Mouse (Mus musculus): ENCODE data around the gene Msx1. TPM values are rescaled to one million over a fixed set of nuclear protein-coding genes. Genes with fewer than 3 reads are reported as not detected.
A peak's percentile ranks its signal among the peaks of the same experiment; 100 is the strongest.

Gene Msx1
- polyA plus RNA-seq, 1 experiment: not detected

DNA sequence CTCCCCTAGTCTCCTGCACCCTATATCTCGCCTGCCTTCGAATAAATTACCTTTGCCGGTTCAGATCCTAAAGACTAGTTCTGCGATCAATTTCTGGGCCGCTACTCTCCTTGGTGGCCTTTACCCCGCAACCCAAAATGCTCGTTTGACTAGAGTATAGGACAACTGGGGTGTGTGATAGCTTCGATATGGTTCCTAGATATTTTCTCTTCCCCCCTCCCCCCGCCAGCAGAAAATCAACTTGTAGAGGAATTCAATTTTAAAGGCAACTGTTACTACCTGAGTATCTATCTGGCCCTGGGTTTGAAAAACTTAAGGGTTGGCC, 3.2 kb upstream of the Msx1 start:
- Histone ChIP-seq H3K4me3 (replicated peaks) (no peak overlapping the region), H3K9me3 (peaks cover 14% of the 10 kb centered on the region), H3K27me3 (replicated peaks) (peaks cover 98% of the 10 kb centered on the region), H3K36me3 (replicated peaks; ENCODE audit: low read length) (no peaks in the 10 kb centered on the region), H3K4me1 (peaks cover 44% of the 10 kb centered on the region)
- TF ChIP-seq FLI1 (IDR thresholded peaks at IDR 0.05; ENCODE audit: low read length) (no peak), GATA1 (IDR thresholded peaks at IDR 0.05; ENCODE audit: borderline replicate concordance, low read length) (no peak)

DNA sequence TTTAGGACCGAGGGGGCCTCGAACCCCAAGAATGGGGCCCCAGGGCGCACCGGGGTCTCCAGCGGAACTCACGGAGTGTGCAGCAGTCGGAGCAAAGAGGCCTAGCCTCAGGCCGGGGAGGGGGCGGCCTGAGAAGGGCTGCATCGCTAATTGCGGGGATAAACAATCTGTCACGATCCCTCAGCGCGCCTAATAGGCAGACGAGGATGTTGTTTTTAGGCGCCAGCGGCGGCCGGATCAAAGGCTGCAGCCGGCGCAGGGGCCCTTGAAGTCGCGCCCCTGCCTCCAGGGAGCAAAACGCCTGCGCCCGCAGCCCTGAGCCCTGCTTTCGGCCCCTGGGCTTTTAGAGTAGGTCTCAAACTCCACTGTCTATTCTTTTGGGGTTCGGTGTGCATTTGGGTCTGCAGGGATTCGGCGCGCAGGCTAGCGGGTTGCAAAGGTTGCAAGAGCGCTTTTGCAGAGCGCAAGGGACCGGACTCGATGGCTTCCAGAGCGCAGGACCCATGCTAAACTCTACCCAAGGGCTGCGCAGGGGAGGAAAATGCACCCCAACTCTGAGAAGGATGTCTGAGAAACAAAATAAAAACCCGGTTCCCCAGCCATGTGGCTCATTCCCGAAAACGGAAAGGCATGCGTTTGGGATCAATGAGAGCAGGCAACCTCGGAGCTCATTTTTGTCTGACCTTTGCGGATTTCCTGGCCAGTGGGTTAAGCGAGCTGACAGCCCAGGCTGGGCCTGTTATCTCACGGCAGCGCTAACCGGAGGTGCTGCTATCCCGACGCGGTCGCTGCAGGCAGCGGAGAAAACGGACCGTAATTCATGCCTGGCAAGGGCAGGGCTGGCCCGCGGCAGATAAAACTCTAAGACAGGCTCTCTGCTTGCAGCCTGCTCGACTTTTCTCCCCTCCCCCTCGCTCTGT, 2.6 kb upstream of the Msx1 start:
- Histone ChIP-seq H3K36me3 (replicated peaks; ENCODE audit: low read length) (no peaks in the 10 kb centered on the region), H3K4me3 (replicated peaks) (no peak overlapping the region), H3K4me1 (peaks cover 44% of the 10 kb centered on the region), H3K27me3 (replicated peaks) (peaks cover 98% of the 10 kb centered on the region), H3K9me3 (peaks cover 14% of the 10 kb centered on the region)
- no peak for TF ChIP-seq GATA1 (IDR thresholded peaks at IDR 0.05; ENCODE audit: borderline replicate concordance, low read length)

DNA sequence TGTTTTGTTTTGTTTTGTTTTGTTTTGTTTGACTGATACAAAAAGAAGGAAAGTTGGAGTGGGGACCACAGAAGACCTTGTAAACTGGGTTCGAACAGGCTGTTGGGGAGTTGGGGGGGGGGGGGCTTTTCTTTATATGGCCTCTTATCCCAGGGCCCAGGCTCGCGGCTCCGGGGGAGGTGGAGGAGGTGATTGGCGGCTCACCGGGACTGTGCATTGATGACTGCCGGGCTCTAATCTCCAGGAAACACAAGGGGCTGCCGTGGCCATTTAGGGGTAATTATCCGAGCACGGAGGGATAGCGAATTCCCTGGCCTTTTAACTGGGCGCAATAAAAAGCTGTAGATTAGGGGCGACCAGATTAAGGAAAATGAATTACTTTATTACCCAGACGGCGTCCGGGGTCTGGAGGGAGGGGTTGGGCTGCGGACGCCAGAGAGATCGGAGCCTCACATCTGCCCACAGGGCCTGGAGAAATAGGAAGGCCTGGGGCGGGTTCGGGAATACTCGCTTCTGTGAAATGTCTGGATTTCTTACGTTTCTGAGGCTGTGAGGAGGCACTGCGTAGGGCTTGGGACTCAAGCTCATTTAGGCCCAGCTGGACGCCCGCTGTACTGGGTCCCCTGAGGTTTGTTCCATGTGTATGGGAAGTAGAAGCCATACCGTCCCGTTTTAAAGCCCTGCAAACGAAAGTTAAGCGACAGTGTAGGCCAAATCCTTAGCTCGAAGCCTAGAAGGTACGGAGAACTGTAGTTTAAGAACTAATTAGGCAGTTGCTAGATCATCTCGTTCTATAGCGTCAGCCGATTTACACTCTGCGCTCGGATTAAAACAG, 1.4 kb upstream of the Msx1 start:
- Histone ChIP-seq H3K4me1 (peaks cover 44% of the 10 kb centered on the region), H3K9me3 (peaks cover 20% of the 10 kb centered on the region), H3K27me3 (replicated peaks) (peaks cover 98% of the 10 kb centered on the region), H3K4me3 (replicated peaks) (no peak overlapping the region), H3K36me3 (replicated peaks; ENCODE audit: low read length) (no peaks in the 10 kb centered on the region)
- TF ChIP-seq GATA1 (IDR thresholded peaks at IDR 0.05; ENCODE audit: borderline replicate concordance, low read length) (no peak), FLI1 (IDR thresholded peaks at IDR 0.05; ENCODE audit: low read length) (no peak)

DNA sequence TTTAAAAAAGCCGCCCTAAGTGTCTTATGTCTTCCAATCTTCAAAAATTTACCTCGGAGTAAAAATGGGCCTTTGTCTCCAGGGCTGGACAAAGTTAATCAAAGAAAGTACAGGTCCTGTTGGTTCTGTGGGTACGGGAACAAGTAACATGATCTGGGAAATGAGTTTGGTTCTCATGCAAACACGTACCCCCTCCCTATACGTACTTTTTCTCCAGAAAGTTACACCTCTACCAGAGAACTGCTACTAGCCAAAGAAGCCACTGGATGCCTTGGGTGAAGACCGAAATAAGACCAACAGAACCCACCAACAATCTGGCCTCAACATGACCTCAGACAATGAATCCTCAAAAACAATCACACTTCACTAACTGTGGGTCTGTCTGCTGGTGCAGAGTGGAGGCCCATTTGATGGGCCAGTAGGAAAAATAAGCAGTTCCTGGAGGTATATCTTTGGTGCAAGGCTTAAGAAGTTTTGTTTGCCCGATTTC, 773 bp upstream of the Msx1 start:
- TF ChIP-seq GATA1 (IDR thresholded peaks at IDR 0.05; ENCODE audit: borderline replicate concordance, low read length): no peak
- no peak for TF ChIP-seq FLI1 (IDR thresholded peaks at IDR 0.05; ENCODE audit: low read length)
- Histone ChIP-seq H3K36me3 (replicated peaks; ENCODE audit: low read length) (no peaks in the 10 kb centered on the region), H3K27me3 (replicated peaks) (peaks cover 97% of the 10 kb centered on the region), H3K4me3 (replicated peaks) (no peak overlapping the region), H3K4me1 (peaks cover 44% of the 10 kb centered on the region), H3K9me3 (peaks cover 23% of the 10 kb centered on the region)

DNA sequence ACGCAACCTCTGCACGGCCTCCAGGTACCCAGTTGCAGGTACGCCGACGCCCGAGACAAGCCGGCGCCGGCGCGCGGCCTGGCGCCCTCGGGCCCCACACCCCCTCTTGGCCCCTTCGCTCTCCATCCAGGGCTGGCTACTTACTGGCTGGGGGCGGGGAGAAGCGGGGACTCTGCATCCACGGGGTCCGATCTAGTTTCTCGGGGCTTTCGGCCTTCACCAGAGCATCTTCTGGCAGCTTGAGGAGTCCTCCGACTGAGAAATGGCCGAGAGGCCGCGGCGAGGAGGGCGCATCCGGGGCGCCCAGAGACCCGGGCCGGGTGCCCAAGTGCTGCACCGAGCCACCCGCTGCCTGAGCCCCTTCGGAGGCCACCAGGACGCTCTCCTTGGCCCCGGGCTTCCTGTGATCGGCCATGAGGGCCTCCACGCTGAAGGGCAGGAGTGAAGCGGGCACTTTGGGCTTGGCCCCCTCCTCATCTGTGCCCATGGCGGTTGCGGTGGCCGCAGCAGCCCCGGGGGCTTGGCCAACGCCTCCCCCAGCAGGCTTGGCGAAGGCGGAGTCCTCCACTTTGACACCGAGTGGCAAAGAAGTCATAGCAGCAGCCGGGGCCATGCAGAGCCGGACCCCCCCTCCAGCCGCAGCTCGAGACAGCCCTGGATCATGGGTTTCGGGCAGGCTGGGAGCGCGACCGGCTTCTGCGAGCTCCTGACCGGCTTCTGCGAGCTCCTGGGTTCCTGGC, 492 bp downstream of the Msx1 start:
- TF ChIP-seq GATA1 (IDR thresholded peaks at IDR 0.05; ENCODE audit: borderline replicate concordance, low read length) (no peak), FLI1 (IDR thresholded peaks at IDR 0.05; ENCODE audit: low read length) (no peak)
- Histone ChIP-seq H3K36me3 (replicated peaks; ENCODE audit: low read length) (no peaks in the 10 kb centered on the region), H3K4me3 (replicated peaks) (peak overlapping the region; percentile 92), H3K27me3 (replicated peaks) (peaks cover 98% of the 10 kb centered on the region), H3K4me1 (peaks cover 44% of the 10 kb centered on the region), H3K9me3 (peaks cover 15% of the 10 kb centered on the region)

DNA sequence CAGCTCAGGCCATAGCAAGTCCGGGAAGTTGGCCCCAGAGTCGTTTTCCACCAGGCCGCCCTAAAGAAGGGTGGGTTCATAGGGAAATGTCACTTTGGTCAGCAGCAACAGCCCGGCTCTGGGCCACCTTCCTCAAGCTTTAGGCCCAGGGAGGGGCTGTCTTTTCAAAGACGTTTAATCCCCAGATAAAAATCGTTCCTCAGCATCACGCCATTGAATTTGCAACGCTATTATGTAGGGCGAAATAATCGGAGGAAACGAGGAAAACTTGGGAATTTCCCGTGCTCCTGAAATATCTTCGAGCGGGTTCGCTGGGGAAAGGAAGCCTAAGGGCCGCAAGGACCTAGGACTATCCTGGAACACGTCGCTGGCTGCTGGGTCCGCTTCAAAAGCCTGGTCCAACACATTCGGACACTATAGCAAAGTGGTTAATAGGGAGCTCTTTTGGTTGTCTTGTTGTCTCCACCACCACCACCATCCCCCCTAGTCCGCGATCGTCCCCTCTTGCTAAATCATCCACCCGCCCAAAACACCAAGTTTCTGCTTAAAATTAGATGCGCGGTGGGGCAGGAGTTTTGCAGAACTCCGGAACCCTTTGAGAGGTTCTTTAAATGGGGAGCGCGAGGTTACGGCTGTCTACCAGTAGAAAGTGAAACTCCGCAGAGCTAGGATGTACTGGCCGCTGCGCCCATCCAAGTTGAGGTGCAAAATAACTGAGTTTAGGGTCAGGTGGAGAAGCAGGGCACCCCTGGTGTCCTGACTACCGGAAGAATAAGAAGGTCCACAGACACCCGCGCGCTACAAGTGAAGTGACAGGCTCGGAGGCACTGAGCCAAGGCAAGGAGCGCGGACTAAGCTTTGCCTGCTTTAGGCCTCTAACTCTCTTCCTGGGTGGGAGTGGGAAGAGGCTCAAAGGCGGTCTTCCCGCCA, 1.3 kb downstream of the Msx1 start:
- H3K9me3 ChIP-seq: peaks cover 13% of the 10 kb centered on the region; the same call in 1 of the 2 replicates
- no peaks in the 10 kb centered on the region for H3K36me3 ChIP-seq (replicated peaks; ENCODE audit: low read length)
- TF ChIP-seq FLI1 (IDR thresholded peaks at IDR 0.05; ENCODE audit: low read length) (no peak), GATA1 (IDR thresholded peaks at IDR 0.05; ENCODE audit: borderline replicate concordance, low read length) (no peak)
- peaks cover 98% of the 10 kb centered on the region for H3K27me3 ChIP-seq (replicated peaks)
- peak overlapping the region; percentile 92 for H3K4me3 ChIP-seq (replicated peaks)
- H3K4me1 ChIP-seq: peaks cover 44% of the 10 kb centered on the region

DNA sequence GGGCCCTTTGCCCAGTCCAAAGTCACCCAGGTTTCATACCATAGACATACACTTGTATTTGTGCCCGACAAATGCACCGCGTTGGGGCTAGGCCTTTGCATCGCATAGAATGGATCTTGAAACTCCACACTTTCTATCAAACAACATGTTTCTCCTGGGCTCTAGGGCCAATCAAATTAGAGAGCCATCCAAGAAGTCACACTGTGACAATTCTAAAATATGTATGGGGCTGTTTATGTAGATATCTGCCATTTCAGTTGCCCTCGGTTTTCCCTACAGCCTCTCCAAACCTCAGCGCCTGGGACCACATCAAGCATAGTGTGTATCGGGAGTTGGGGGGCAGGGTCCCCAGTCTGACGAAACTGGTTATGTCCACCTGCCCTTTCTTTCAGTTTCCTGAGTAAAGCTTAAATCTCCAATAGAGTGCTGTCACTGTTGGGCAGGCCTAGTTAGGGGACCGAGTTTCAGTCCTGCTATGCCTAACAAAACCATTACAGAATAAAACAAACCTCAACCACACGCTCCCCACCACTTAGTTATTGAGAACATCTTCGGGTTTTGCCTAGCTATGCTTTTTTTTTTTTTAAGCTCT, 2.2 kb downstream of the Msx1 start:
- Histone ChIP-seq H3K4me1 (peaks cover 39% of the 10 kb centered on the region), H3K27me3 (replicated peaks) (peaks cover 98% of the 10 kb centered on the region), H3K9me3 (peaks cover 13% of the 10 kb centered on the region; the same call in 1 of the 2 replicates), H3K36me3 (replicated peaks; ENCODE audit: low read length) (no peaks in the 10 kb centered on the region), H3K4me3 (replicated peaks) (no peak overlapping the region)
- no peak for TF ChIP-seq GATA1 (IDR thresholded peaks at IDR 0.05; ENCODE audit: borderline replicate concordance, low read length)
- no peak for TF ChIP-seq FLI1 (IDR thresholded peaks at IDR 0.05; ENCODE audit: low read length)

DNA sequence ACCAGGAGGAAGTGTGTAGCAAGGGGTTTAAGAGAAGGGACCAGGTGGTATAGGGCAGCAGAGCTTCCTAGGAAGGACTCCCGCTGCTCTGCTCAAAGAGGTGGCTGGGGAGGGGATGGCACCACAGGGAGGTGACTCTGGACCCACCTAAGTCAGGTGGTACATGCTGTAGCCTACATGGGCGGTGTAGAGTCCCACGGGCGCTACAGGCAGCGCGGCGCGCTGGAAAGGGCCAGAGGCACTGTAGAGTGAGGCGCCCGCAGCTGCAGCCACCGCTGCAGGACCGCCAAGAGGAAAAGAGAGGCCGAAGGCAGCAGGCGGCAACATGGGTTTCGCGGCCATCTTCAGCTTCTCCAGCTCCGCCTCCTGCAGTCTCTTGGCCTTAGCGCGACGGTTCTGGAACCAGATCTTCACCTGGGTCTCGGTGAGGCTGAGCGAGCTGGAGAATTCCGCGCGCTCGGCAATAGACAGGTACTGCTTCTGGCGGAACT, 3.2 kb downstream of the Msx1 start:
- peaks cover 17% of the 10 kb centered on the region; the same call in 1 of the 2 replicates for H3K9me3 ChIP-seq
- no peaks in the 10 kb centered on the region for H3K36me3 ChIP-seq (replicated peaks; ENCODE audit: low read length)
- no peak for TF ChIP-seq FLI1 (IDR thresholded peaks at IDR 0.05; ENCODE audit: low read length)
- TF ChIP-seq GATA1 (IDR thresholded peaks at IDR 0.05; ENCODE audit: borderline replicate concordance, low read length): no peak
- peaks cover 30% of the 10 kb centered on the region for H3K4me1 ChIP-seq
- no peak overlapping the region for H3K4me3 ChIP-seq (replicated peaks)
- peaks cover 98% of the 10 kb centered on the region for H3K27me3 ChIP-seq (replicated peaks)
